Mouse (Mus musculus) lung, embryonic 16.5 days (tissue): ENCODE measurements around the gene Ugt1a6b. TPM values are rescaled to one million over a fixed set of nuclear protein-coding genes. Genes with fewer than 3 reads are reported as not detected.

Source experiments
- ATAC-seq: fragments of 200-750 bp; cut with Nextera tagmentation; 2 replicates; pipeline ENCODE4 v1.8.0; 2017; ENCODE audit warnings: low read depth, mild to moderate bottlenecking, moderate library complexity
- H3K27ac ChIP-seq: fragments of 300-500 bp; sonication (generic); 2 replicates; pipeline ENCODE4 v1.5.1; 2014; ENCODE audit warnings: mild to moderate bottlenecking, control low read depth, low read length
- H3K27me3 ChIP-seq: fragments of 300-500 bp; sonication (generic); 2 replicates; pipeline ENCODE4 v1.6.1; 2014; ENCODE audit warnings: low read depth, low read length, mixed read lengths; ENCODE audit not compliant: control insufficient read depth, insufficient read depth
- H3K36me3 ChIP-seq: fragments of 300-500 bp; sonication (generic); 2 replicates; pipeline ENCODE4 v1.6.1; 2014; ENCODE audit warnings: low read length; ENCODE audit not compliant: control insufficient read depth, insufficient read depth
- H3K4me1 ChIP-seq: fragments of 300-500 bp; sonication (generic); replicated peaks from 2 replicates; pipeline ENCODE4 v1.6.1; 2014; ENCODE audit warnings: low read length, mixed read lengths; ENCODE audit not compliant: control insufficient read depth, insufficient read depth
- H3K4me2 ChIP-seq: fragments of 300-500 bp; sonication (generic); 2 replicates; pipeline ENCODE4 v1.6.1; 2014; ENCODE audit warnings: low read depth, low read length, control low read depth
- H3K4me3 ChIP-seq: fragments of 300-500 bp; sonication (generic); 2 replicates; pipeline ENCODE4 v1.5.1; 2014; ENCODE audit warnings: mild to moderate bottlenecking, low read length, control low read depth
- H3K9ac ChIP-seq: fragments of 300-500 bp; sonication (generic); 2 replicates; pipeline ENCODE4 v1.6.1; 2014; ENCODE audit warnings: low read length, control low read depth
- H3K9me3 ChIP-seq: fragments of 300-500 bp; sonication (generic); 2 replicates; pipeline ENCODE4 v1.6.1; 2016; ENCODE audit warnings: low read length; ENCODE audit not compliant: control insufficient read depth
- WGBS: fragments of 180-500 bp; shearing (Covaris S2); extraction: QIAGEN DNeasy Blood & Tissue Kit; methylation state at CpG from one replicate; pipeline ENCODE4 v1.1.7; 2014; 5-methylcytosine and 5-hydroxymethylcytosine counted together
- polyA plus RNA-seq: library from polyadenylated mRNA; unstranded; fragments of >200 nt; fragmentation: Nextera tagmentation; extraction: Ambion mirVana; gene quantifications from 2 replicates; pipeline ENCODE4 v1.2.1, GENCODE M21; 2015

Gene Ugt1a6b
- polyA plus RNA-seq, 1 experiment from 2014 or later = 0.43 TPM

DNA sequence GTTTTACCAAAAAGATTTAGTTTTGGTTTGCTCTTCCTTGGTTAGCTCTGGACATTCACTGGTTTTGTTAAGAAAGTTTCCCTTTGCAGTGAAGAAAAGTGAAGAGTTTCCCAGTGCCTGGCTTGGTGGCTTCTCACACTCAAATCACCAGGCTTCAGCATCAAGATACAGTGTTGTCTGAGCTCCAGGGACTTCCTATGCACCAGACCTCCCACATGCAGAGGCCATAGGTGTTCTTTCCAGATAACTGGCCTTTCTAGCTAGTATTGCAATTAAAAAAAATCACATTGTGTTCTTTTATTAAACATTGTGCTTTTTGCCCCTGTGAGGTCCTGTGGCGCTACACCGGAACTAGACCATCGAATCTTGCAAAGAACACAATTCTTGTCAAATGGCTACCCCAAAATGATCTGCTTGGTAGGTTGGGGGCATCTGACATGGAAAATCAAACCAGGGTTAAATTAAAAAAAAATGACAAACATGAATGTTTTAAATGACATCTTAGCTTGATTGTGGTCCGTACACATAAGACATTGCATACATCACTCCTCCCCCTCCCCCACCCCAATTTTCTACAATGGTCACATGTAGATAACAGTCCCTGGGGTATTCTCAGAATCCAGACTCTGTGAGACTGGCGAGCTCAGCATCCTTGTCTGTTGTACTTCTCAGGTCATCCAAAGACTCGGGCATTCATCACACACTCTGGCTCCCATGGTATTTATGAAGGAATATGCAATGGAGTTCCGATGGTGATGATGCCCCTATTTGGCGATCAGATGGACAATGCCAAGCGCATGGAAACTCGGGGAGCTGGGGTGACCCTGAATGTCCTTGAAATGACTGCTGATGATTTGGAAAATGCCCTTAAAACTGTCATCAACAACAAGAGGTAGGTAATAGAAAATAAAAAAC, 112.7 kb downstream of the Ugt1a6b start:
- no peaks in the 10 kb centered on the region for H3K4me1 ChIP-seq
- H3K36me3 ChIP-seq = no peaks in the 10 kb centered on the region
- no peak overlapping the region for H3K4me3 ChIP-seq
- ATAC-seq = no peak
- no peak overlapping the region for H3K27ac ChIP-seq
- peaks cover 55% of the 10 kb centered on the region for H3K9me3 ChIP-seq
- WGBS = 67% methylated on average over 10 of the region's 10 CpGs
- no peak overlapping the region for H3K4me2 ChIP-seq
- no peak overlapping the region for H3K9ac ChIP-seq
- H3K27me3 ChIP-seq = no peaks in the 10 kb centered on the region

DNA sequence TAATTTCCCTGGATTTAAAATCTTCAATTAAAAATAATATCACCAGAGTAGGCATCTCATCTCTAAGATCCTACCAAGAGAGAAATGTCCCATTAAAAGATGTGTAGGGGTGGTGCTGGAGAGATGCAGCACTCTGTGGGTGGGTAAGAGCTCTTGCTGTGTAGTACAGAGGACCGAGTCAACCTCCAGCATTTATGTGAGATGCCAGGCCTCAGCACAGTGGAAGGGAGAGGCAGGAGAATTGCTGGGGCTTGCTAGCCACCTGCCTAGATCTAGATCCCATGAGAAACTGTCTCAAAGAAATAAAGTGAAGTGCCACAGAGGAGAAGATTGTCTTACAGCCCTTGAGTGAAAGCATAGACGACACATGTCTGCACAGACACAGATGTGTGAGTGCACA, 113.5 kb downstream of the Ugt1a6b start:
- Histone ChIP-seq H3K9ac (no peak overlapping the region), H3K4me2 (no peak overlapping the region), H3K27ac (no peak overlapping the region), H3K4me3 (no peak overlapping the region), H3K27me3 (no peaks in the 10 kb centered on the region), H3K36me3 (no peaks in the 10 kb centered on the region), H3K9me3 (peaks cover 52% of the 10 kb centered on the region), H3K4me1 (no peaks in the 10 kb centered on the region)
- ATAC-seq = no peak
- 54% methylated on average over 2 of the region's 2 CpGs for WGBS

- H3K4me1 ChIP-seq = no peaks in the 10 kb centered on the region
- no peak overlapping the region for H3K27ac ChIP-seq
- WGBS = 48% methylated on average over 2 of the region's 2 CpGs
- no peaks in the 10 kb centered on the region for H3K36me3 ChIP-seq
- ATAC-seq = no peak
- H3K4me3 ChIP-seq = no peak overlapping the region
- no peaks in the 10 kb centered on the region for H3K27me3 ChIP-seq
- H3K9ac ChIP-seq = no peak overlapping the region
- H3K9me3 ChIP-seq = peaks cover 46% of the 10 kb centered on the region
- H3K4me2 ChIP-seq = no peak overlapping the region
These were observed 114.1 kb downstream of the Ugt1a6b start for GRCm38 (mm10) chr1:88217144-88217543.

GRCm38 (mm10) chr1:88217576-88217975, 114.5 kb downstream of the Ugt1a6b start:
- Histone ChIP-seq H3K9ac (no peak overlapping the region), H3K27me3 (no peaks in the 10 kb centered on the region), H3K4me1 (no peaks in the 10 kb centered on the region), H3K9me3 (peaks cover 41% of the 10 kb centered on the region), H3K27ac (no peak overlapping the region), H3K36me3 (no peaks in the 10 kb centered on the region), H3K4me2 (no peak overlapping the region), H3K4me3 (no peak overlapping the region)
- WGBS = 31% methylated on average over 3 of the region's 3 CpGs
- ATAC-seq = no peak

DNA sequence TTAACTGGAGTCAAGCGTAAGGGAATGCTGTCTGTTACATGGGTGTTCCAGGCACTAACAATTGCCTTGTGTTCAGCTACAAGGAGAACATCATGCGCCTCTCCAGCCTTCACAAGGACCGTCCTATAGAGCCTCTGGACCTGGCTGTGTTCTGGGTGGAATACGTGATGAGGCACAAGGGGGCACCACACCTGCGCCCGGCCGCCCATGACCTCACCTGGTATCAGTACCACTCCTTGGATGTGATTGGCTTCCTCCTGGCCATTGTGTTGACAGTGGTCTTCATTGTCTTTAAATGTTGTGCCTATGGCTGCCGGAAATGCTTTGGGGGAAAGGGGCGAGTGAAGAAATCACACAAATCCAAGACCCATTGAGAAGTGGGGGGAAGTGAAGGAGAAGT, 115.0 kb downstream of the Ugt1a6b start:
- no peak overlapping the region for H3K9ac ChIP-seq
- WGBS = 70% methylated on average over 9 of the region's 9 CpGs
- no peak overlapping the region for H3K4me2 ChIP-seq

DNA sequence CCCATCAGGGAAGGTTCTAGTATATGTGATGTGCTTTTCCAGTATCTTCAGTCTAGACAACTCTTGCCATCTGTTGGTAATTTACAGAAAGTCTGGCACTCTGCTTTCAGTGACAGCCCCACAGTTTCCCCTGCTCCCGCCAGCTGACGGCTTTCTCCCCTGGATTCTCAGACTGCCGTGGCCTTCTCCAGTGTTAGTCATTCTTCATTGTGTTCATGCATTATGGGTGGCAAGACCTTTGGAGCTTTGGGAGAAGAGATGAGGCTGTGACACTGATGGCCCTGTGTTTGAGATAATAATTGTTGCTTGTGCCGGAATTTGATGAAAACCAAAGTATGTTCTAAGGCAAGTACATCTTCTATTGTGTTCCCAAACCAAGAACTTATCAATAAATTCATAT, 115.5 kb downstream of the Ugt1a6b start:
- peaks cover 35% of the 10 kb centered on the region for H3K9me3 ChIP-seq
- H3K9ac ChIP-seq = no peak overlapping the region
- no peak overlapping the region for H3K27ac ChIP-seq
- H3K27me3 ChIP-seq = no peaks in the 10 kb centered on the region
- H3K4me2 ChIP-seq = no peak overlapping the region
- H3K4me1 ChIP-seq = no peaks in the 10 kb centered on the region
- no peak for ATAC-seq
- H3K36me3 ChIP-seq = no peaks in the 10 kb centered on the region
- no peak overlapping the region for H3K4me3 ChIP-seq
- 47% methylated on average over 4 of the region's 4 CpGs for WGBS

More for the DNA sequence above, 115.0 kb downstream of the Ugt1a6b start:
- Histone ChIP-seq H3K4me3 (no peak overlapping the region), H3K9me3 (peaks cover 39% of the 10 kb centered on the region), H3K27ac (no peak overlapping the region), H3K36me3 (no peaks in the 10 kb centered on the region), H3K4me1 (no peaks in the 10 kb centered on the region), H3K27me3 (no peaks in the 10 kb centered on the region)
- no peak for ATAC-seq

- Histone ChIP-seq H3K27ac (no peak overlapping the region), H3K4me3 (no peak overlapping the region), H3K4me2 (no peak overlapping the region), H3K9ac (no peak overlapping the region), H3K9me3 (peaks cover 31% of the 10 kb centered on the region), H3K4me1 (no peaks in the 10 kb centered on the region), H3K36me3 (no peaks in the 10 kb centered on the region), H3K27me3 (no peaks in the 10 kb centered on the region)
- 11% methylated on average over 1 of the region's 1 CpGs for WGBS
- ATAC-seq = no peak
These were observed 116.0 kb downstream of the Ugt1a6b start for GRCm38 (mm10) chr1:88219054-88219453.

- Histone ChIP-seq H3K36me3 (no peaks in the 10 kb centered on the region), H3K4me1 (no peaks in the 10 kb centered on the region), H3K4me3 (no peak overlapping the region), H3K9ac (no peak overlapping the region), H3K4me2 (no peak overlapping the region), H3K27ac (no peak overlapping the region), H3K27me3 (no peaks in the 10 kb centered on the region), H3K9me3 (peaks cover 22% of the 10 kb centered on the region)
- no peak for ATAC-seq
These were observed 117.3 kb downstream of the Ugt1a6b start for GRCm38 (mm10) chr1:88220336-88220735.

DNA sequence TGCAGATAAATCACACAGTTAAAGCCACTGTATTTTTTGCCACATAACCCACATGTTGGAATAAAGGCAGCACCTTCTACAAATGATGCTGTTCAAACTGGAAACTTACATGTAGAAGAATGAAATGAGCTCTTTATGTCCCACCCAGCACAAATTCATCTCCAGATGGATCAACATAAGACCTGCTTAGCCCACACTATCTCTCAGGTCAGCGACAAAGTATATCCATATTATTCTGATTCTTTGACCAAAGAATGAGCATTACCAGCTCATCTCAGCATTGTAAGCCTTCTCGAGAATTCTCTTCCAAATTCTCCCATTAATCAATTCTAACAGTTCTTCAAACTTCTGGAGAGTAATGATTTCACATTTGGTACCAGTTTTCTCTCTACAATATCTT, 119.2 kb downstream of the Ugt1a6b start:
- Histone ChIP-seq H3K4me2 (no peak overlapping the region), H3K4me1 (no peaks in the 10 kb centered on the region)
- 38% methylated on average over 2 of the region's 2 CpGs for WGBS

More for the DNA sequence above, 119.2 kb downstream of the Ugt1a6b start:
- H3K27ac ChIP-seq = no peak overlapping the region
- H3K27me3 ChIP-seq = no peaks in the 10 kb centered on the region
- ATAC-seq = no peak
- H3K9ac ChIP-seq = no peak overlapping the region
- no peak overlapping the region for H3K4me3 ChIP-seq
- H3K9me3 ChIP-seq = peaks cover 21% of the 10 kb centered on the region
- no peaks in the 10 kb centered on the region for H3K36me3 ChIP-seq
